Mouse (Mus musculus) cerebellum, postnatal 36 days (tissue): ENCODE measurements around the gene Srxn1.
A peak's percentile ranks its signal among the peaks of the same experiment; 100 is the strongest.
"Not testable (repeated sequence)": the region's sequence is repeated elsewhere in the genome, so short reads cannot be mapped to it uniquely, and the experiment has no call there.

Source experiments
- DNase-seq, 2 experiments: peaks; one replicate each; pipeline ENCODE4 v3.0.0; 2021 to 2022; ENCODE audit warnings: mixed read lengths in 2 of 2

The Srxn1 gene

DNA sequence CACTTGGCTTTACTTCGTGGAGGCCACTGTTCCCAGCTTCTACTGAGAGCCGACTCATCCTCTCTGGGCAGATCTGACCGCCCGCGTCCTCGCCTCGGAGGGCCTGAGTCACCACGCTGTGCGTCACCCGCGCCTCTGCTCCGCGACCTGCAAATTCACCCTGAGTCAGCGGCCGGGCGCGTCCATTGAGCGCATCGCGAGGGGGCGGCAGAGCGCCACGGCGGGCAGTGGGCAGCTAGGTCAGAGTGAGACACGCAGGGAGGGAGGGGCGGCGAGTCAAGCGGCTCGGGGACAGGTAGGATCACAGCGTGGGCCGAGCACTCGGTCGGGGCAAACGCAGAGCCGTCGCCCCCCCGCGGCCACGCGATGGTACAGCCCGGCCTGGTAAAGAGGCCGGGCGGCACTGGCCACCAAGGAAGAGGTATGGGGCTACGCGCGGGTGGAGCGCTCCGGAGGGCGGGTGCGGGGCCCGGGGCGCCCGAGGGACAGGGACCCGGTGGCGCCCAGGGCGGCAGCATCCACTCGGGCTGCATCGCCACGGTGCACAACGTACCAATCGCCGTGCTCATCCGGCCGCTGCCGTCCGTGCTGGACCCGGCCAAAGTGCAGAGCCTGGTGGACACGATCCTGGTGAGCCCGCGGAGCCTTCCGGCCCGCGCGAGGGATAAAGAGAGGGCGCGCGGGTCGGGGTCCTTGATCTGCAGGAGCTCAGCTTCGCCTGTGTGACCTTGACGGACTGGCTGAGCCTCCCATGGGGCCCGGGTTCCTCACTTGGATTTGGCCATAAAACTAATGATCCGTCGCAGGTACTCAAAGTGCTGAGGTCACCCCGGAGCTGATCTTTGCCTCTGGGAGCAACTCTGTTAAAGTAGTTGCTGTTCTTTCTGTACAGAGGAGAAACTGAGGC, at the start of gene Srxn1:
TSS of gene Srxn1 (plus strand) at position 199 of the 907 bp plus-strand sequence.
- DNase-seq, result peak; percentile 93 to 94

DNA sequence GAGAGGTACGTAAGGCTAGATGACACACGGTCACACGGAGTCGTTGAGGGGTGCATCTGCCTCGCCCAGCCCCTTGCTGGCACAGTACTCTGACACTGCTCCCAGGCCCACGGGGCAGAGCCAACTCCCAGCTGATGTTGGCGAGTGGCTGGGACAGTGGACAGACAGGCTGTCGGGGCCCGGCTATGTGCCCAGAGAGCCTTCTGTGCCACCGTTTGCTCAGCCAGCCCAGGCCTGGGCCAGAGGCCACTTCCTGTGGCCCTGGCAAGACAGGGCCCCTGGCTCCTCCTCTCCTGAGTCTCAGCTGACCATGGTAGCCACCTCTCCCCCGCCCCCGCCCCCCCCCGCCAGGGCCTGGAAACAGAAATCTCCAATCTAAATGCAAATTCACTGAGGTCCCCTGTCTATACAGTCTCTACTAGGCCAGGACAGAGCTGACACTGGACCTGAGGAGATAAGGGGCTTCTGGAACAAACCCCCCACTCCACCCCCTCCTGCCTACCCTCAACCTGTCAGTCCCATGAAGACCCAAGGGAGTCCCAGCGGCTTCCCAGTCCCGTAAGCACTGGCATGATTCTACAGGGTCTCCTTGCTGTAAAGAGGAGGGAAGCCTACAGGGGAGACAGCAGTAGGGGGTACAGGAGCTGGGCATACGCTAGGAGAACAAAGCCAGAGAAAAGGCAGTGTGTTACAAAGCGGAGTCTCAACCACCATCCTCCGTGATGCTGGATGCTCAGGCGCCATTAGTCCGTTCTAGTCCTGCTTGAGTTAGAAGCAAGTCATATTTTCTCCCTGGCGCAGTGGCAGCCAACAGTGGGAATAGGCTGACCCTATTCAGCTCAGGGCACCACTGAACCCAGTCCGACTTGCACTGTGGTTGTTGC, 48.7 kb upstream of the Srxn1 start:
- DNase-seq, result peak; percentile 73 to 80

DNA sequence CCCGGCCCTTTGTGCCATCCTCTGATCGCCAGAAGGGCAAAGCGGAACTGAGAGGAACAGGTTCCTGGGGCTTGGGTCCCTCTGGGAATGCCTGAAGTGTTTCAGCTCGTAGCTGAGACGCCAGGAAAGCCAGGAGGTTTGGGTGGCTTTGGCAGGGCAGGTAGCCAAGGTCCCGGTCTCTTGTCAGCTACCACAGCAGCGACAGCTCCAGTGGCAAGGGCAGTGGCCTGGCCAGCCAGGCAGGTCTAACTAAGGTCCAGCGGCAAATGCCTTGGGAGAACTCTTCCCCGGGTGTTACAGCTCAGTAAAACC, 48.1 kb upstream of the Srxn1 start:
- peak in 1 of 2 experiments; percentile 25 for DNase-seq

DNA sequence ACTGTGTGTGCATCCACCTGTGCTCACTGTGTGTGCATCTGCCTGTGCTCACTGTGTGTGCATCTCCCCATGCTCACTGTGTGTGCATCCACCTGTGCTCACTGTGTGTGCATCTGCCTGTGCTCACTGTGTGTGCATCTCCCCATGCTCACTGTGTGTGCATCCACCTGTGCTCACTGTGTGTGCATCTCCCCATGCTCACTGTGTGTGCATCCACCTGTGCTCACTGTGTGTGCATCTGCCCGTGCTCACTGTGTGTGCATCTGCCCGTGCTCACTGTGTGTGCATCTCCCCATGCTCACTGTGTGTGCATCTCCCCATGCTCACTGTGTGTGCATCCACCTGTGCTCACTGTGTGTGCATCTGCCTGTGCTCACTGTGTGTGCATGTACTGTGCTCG, 42.5 kb upstream of the Srxn1 start:
- DNase-seq, result not testable (repeated sequence)

DNA sequence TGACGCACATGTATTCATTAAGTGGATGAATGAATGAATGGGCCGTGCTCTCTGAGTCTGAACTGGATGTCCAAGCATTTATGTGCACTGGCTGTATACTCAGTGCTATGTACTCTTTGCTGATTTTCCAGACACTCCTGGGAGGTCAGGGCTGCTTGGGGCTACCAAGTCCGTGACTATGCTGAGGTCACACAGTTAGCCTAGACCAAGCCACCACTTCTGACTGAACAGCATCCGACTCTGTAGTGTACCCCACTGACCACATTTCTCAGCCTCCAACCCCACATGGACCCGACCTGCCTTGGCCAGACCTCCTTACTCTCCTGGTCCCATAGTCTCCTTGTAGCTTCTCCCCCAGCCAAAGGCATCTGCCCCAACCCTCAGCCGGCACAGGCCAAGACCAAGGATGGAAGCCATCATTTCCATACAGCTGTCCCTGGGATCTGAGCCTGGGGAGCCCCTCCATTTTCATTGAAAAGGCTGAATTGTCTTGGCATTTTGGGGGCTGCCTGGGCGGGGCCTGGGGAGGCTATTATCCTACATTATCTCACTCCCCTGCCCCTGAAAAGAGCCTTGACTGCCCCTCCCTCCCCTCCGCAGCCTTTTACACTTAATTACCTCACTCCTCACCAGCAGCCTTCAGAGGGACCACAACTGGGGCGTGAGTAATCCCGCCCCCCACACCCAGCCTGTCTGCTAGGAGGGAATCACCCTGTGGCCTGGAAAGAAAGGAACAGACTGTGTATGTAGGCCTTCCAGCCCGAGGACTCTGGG, 36.5 kb upstream of the Srxn1 start:
- DNase-seq, result no peak

DNA sequence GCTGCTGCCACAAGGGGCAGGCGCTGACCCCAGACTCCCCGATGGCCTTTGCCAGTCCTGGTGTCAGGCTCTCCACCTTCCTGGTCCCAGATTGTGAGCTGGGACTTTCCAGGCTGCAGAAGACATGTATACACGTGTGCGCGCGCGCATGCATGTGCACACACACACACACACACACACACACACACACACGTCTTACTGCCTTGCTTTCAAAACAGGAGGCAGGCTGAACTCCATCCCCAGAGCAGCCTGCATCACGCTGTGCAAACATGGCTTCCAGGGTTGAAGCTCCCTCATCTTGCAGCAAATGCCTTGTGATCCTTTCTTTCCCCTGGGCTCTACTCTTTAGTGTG, 35.9 kb upstream of the Srxn1 start:
- no peak for DNase-seq

DNA sequence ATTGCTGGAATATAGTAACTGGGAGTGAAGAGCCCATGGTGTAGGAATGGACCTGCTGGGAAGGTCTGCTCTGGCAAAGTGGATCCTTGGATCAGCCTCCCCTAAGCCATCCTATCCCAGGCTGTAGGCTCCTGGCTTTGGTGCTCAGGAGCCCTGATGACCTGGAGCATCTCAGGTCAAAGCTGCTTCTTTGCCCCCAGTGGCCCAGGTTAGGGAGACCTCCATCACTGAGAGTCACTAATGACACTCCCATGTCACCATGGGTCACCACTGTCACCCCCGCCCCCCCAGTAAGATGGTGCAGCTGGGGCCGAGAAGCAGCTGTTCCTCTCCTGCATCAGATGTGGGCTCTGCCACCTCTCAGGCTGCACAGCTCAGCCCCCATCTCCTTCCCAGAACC, 35.4 kb upstream of the Srxn1 start:
- no peak for DNase-seq

DNA sequence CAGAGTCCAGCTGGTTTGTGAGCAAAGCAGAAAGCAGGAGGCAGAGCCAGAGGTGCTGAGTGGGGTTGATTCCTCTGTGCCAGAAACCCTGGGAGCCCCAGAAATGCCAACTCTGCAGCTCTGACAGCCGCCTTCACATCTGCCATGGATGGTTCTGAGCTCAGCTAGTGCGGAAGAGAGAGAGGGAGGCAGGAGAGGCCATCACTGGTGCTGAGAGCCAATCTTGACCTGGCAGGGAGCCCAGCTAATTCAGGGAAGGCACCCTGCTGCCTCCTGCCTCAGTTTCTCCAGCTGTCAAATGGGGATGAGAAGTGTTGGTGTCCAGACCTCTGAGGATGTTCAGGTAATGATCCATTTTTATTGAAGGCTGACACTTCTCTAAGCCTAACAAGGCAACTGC, 30.8 kb upstream of the Srxn1 start:
- DNase-seq, result no peak

DNA sequence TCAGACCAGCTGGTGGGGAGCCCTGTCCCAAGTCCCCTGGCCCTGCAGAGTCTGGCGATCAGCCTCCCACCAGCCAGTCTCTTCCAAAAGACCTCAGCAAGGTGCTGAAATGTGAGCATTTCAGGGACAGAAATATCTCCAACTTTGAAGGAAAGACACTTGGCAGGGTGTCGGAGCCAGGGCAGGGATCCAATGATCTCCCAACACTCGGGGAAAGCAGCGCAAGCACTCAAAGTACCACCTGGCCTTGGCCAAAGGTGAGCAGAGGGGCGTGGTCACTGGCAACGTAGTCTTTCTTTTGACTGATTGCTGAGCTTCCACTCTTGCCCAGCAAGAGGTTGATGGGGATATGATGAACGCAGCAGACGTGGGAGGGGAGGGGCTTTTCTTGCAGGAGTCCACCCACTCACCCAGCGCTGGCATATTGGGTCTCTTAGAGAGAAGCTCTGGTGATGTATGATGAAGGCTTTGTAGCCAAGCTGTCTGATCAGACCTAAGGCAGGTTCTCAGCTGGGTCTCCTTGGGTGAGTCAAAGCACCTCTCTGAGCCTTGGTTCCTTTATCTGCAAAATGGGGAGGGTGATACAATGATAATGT, 29.9 kb upstream of the Srxn1 start:
- DNase-seq, result no peak

DNA sequence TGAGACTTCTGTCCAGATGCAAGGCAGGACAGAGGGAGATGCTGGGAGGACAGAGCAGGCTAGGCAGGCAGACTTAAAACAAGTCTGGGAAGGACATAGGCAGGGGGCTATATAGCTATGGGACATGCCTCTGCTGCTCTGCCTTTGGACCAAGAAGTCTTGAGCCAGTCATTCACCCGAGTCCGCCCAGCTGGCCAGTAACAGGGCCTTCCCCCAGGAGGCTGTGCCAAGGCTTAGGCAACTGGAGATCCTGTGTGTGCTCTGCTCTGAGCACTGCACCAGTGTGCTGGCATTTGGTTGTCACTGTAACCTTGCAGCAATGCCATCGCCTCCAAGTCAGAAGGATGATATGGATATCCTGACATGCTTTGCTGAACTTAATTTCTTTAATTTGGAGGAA, 28.0 kb upstream of the Srxn1 start:
- DNase-seq, result no peak

DNA sequence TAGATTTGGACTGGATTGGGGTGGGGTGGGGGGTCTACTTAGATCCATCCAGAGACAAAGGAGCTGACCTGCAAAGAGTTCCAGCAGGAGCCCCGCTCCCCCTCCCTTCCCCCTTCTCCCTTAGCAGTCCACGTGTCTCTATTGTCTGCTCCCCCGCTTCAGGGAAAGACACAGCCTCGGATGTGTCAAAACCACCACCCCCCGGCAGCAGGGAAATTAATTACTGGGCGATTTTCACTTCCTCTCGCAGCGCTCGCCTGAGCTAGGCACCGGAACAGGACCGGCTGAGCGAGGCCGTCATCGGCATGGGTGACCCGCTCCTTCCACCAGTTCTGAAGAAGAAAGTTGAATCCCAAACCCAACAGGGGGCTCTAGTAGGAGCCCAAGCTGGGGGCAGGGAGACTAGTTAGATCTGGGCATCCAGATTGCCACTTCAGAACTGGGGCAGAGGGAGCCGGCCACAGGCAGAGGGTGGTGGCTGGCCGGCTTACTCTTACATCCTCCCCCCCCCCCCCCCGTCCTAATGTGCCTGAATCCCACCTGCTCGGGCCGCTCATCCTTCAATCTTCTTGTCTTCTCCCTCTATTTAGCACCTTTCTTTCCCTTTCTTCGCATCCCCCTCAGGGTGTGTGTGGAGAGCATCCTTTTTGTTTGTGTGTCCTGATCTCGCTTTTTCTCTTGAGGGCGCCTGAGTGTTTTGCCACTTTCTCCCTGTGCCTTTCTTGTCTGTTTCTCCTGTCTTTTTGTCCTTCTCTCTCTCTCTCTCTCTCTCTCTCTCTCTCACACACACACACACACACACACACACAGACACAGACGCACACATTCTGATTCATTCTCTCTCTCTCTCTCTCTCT, 24.4 kb upstream of the Srxn1 start, which contains the start of gene Scrt2:
TSS of gene Scrt2 (plus strand) at position 845 of the 857 bp plus-strand sequence.
- DNase-seq, result no peak

DNA sequence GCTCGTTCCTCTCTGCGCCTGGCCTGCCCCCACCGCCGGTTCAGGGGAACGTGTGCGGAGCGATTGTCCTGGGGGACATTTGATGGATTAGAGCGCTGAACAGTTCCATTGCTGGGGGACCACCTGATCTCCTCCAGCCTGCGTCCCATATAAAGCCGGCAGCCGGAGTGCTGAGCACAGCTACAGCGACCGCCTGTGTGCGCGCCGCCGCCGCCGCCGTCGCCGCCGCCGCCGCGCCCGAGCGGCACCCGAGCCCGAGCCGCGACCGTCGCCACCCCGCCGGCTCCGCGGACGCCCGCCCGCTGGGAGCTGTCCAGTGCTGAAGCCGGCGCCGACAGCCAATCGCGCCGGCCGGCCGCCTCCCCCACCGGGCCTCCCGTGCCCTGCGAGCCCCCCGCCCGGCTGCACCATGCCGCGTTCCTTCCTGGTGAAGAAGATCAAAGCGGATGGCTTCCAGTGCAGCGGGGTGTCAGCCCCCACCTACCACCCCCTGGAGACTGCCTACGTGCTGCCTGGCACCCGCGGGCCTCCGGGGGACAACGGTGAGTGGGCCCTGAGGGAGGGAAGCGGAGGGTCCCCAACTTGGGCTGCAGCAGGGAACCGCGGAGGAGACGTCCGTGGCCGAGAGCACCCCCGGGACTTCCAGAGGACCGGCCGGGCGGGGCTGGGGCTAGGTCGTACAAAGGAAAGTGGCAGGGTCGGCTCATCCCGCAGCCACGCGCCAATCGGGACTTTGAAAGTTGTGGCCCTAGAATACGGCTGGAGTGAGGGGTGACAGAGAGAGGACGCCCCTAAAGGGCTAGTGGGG, 23.5 kb upstream of the Srxn1 start:
- peak; percentile 46 to 60 for DNase-seq

DNA sequence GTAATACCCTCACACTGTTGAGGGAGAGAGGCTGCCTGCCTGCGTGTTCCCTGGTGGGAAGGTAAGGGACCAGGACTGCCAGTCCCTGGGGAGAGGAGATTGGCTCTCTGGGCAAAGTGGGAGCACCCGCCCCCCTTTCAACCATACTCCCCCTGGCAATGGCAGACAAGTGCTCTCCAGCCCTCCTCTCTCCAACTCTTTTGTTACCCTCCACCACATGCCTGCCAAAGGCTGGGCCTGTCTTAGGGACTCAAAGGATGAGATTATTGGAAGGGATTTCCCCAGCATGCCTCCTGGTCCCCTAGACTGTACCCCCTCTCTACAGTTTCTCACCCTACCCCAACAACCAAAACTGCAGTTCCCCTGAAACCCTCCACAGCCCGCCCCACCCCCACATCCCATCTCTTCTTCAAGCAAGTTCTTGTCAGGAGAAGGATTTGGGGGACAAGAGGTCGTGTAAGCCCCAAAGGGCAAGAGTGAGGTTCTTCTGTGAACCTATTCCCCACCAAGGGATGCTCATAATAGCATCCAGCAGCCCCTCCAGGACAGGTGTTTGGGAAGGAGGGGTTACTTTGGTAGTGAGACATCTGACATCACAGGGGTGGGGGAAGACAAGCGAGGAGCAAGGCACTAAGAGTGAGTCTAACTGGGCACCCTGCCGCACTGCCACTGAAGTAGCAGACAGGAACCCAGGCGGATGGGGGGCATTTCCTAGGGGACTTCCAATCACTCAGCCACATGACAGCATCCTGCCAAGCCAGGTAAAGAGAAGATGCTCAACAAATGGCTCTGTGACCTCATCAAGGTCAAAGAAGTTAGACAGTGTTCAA, 22.6 kb upstream of the Srxn1 start:
- no peak for DNase-seq

DNA sequence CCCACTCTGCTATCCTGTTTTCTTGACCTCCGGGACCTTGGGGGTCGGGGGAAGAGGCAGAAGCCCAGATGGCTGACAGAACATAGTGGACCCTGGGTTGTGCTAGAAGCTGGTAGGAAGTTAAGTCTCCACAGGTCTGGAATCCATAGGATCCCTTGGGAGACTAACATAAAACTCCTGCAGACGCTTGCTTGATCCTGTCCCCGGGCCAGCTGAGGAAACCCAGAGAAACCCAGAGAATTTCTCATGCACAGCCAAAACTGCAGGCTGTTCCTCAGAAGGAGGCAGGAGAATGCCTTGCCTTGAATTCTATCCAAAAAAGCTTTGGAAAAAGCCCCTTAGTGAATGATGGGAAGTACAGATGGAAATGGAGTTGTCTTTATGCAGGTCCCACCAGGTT, 21.9 kb upstream of the Srxn1 start:
- no peak for DNase-seq

DNA sequence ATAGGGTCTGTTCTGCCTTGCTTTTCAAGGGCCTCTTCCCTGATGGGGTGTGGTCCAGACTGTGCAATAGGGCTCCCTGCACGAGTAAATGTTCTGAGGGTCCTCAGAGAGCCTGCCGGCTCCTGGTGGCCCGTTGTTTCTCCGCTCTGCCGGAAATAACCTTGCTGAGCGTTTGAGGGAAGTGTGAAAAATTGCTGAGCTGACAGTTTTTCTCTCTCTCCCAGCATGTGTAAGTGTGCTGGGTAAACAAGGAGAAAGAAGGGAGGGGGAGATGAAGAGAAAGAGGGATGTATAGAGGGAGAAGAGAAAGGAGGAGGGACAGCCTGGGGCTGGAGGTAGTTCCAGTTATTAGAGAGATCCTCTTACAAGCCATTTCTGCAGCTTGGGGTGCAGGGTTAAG, 21.0 kb upstream of the Srxn1 start:
- DNase-seq, result no peak

DNA sequence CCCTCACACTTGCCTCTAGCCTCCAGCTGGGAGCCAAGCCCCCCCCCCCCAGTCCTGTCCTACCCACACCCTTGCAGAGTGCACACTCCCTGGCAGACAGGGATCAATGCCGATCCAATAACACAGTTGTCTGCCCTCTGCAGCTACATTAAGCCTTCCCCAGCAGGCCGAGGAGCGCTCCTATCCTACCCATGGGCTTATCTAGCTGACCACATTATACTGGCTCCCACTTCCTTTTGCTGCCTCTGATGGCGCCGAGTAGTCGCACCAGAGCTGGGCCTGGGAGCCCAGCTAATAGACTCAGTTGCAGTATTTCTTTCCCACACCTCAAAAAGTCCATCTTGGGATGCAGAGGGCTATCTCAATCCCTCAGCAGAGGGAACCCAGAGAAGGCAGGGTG, 19.9 kb upstream of the Srxn1 start:
- no peak for DNase-seq

DNA sequence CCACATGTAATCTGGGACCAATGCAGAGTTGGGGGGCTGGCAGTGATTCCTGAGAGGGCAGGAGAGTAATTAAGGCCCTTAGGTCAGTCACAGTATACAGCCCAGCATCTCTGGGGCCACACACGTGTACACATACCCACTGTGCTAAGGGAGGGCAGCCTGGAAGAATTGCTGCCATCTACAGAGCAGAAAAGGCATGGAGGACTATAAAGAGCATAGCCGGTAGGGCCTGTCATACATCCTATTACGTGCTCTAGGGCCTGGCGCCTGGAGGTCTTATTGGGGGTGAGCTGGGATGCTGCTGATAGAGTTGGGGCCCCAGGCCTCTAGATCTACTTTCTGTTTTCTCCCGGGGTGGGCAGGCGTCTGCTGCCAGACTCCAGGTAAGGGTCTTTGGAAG, 18.9 kb upstream of the Srxn1 start:
- DNase-seq, result no peak

DNA sequence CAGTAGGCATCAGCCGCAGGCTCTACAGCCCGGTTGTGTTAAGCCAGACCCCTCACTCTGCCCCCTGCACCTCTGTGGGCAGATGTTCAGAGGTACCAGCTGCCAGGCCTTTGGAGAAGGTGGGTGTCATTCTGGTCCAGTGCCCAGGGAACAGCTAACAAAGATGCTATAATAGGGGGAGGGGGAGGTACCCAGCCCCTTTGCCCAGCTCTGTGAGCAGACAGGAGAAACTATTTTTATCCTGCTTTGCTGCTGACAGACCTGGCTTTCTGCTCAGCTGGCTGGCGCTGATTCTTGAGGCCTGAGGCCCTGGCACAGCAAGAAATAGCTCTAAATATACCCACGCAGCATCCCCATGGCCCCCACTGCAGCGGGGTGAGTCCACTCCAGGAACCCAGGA, 18.2 kb upstream of the Srxn1 start:
- no peak for DNase-seq

DNA sequence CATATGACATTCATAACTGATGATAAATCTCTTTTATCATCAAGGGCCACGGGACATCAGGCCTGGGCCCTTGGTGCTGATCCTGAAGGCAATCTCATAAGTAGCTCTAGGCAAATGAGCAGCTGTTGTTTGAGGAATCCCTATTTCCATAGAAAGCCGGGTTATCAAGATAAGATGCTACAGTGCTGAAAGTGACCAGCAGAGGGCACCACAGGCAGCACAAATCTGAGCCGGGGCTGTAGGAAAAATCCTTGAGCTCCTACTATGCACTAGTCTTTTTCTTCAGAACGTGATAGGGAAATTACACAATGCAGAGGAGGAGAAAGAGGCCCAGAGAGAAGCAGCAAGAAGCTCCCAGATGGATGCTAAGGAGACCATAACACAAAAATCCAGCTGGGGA, 16.2 kb upstream of the Srxn1 start:
- peak; percentile 79 to 85 for DNase-seq

DNA sequence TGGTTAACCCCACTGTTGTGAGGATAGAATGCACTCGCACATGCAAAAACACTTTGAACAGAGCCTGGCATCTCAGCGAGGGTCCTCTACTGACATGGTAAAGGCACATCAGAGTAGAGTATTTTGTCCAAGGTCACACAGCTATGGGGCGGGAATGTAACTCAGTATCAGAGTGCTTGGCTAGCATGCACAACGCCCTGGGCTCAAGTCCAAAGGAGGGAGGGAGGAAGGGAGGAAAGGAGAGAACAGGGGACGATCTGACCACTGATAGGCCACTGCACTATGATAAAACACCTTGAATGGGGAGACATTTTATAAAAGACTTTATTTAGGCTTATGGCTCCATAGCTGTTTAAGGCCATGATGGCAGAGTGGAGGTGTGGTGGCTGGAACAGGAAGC, 15.7 kb upstream of the Srxn1 start:
- no peak for DNase-seq
